Mouse (Mus musculus) liver, postnatal 0 days (tissue): ENCODE data around the gene Sox6. TPM values are rescaled to one million over a fixed set of nuclear protein-coding genes. Genes with fewer than 3 reads are reported as not detected.

Experiments used
- ATAC-seq: fragments of 200-750 bp; cut with Nextera tagmentation; 2 replicates; pipeline ENCODE4 v1.8.0; 2017; ENCODE audit warnings: mild to moderate bottlenecking, moderate library complexity
- DNase-seq: peaks from one replicate; pipeline ENCODE4 v3.0.0-alpha.2; 2016
- H3K27ac ChIP-seq: fragments of 300-500 bp; sonication (generic); 2 replicates; pipeline ENCODE4 v1.5.1; 2014; ENCODE audit warnings: antibody characterized with exemption, moderate library complexity, mild to moderate bottlenecking, low read depth
- H3K27me3 ChIP-seq: fragments of 300-500 bp; sonication (generic); 2 replicates; pipeline ENCODE4 v1.6.1; 2014; ENCODE audit warnings: low read length, control low read depth, mixed read lengths; ENCODE audit not compliant: insufficient read depth
- H3K36me3 ChIP-seq: fragments of 300-500 bp; sonication (generic); replicated peaks from 2 replicates; pipeline ENCODE4 v1.6.1; 2014; ENCODE audit warnings: mild to moderate bottlenecking, control low read depth, low read length, moderate library complexity, mixed read lengths; ENCODE audit not compliant: insufficient read depth
- H3K4me1 ChIP-seq: fragments of 300-500 bp; sonication (generic); 2 replicates; pipeline ENCODE4 v1.6.1; 2014; ENCODE audit warnings: antibody characterized with exemption, mild to moderate bottlenecking, control low read depth; ENCODE audit not compliant: insufficient read depth
- H3K4me2 ChIP-seq: fragments of 300-500 bp; sonication (generic); 2 replicates; pipeline ENCODE4 v1.6.1; 2014; ENCODE audit warnings: low read depth, mild to moderate bottlenecking, low read length, moderate library complexity, mixed read lengths
- H3K4me3 ChIP-seq: fragments of 300-500 bp; sonication (generic); 2 replicates; pipeline ENCODE4 v1.5.1; 2014; ENCODE audit warnings: low read depth, low read length
- H3K9ac ChIP-seq: fragments of 300-500 bp; sonication (generic); replicated peaks from 2 replicates; pipeline ENCODE4 v1.6.1; 2014; ENCODE audit warnings: mild to moderate bottlenecking, moderate library complexity
- H3K9me3 ChIP-seq: fragments of 300-500 bp; sonication (generic); 2 replicates; pipeline ENCODE4 v1.6.1; 2016; ENCODE audit warnings: mild to moderate bottlenecking, control low read depth, low read length, mixed read lengths
- CTCF ChIP-seq: sonication (generic); IDR thresholded peaks from 2 replicates; pipeline ENCODE4 v1.5.1; 2016; ENCODE audit warnings: antibody characterized with exemption, low read depth
- EP300 ChIP-seq: IDR thresholded peaks from 2 replicates; pipeline ENCODE4 v1.6.1; 2016; ENCODE audit warnings: antibody characterized with exemption, low read depth, mild to moderate bottlenecking
- WGBS: fragments of 180-500 bp; shearing (Covaris S2); extraction: QIAGEN DNeasy Blood & Tissue Kit; methylation state at CpG from one replicate; pipeline ENCODE4 v1.1.7; 2014; ENCODE audit not compliant: insufficient replicate concordance; 5-methylcytosine and 5-hydroxymethylcytosine counted together
- polyA plus RNA-seq: library from polyadenylated mRNA; unstranded; fragments of >200 nt; fragmentation: Nextera tagmentation; extraction: Ambion mirVana; gene quantifications from 2 replicates; pipeline ENCODE4 v1.2.1, GENCODE M21; 2015

Gene Sox6
- polyA plus RNA-seq, 1 experiment from 2014 or later = 44.4 TPM

GRCm38 (mm10) chr7:115830938-115831873, 207.4 kb downstream of the Sox6 start:
- peak overlapping the region; percentile 77 for H3K27ac ChIP-seq
- peak; percentile 82 for DNase-seq

GRCm38 (mm10) chr7:115830366-115830765, 208.2 kb downstream of the Sox6 start:
- peaks cover 46% of the 10 kb centered on the region for H3K4me1 ChIP-seq
- no peak for TF ChIP-seq CTCF
- no peak for TF ChIP-seq EP300
- H3K27me3 ChIP-seq = no peaks in the 10 kb centered on the region
- H3K4me2 ChIP-seq = peak overlapping the region; percentile 61
- no peak for DNase-seq
- H3K36me3 ChIP-seq = peaks cover 17% of the 10 kb centered on the region
- peak overlapping the region; percentile 77 for H3K27ac ChIP-seq
- ATAC-seq = peak; percentile 18
- 0 out of 2 replicates have a peak overlapping the region, but pooled peaks have one; percentile 0 for H3K9ac ChIP-seq
- 64% methylated on average over 10 of the region's 10 CpGs for WGBS
- H3K9me3 ChIP-seq = no peaks in the 10 kb centered on the region
- peak overlapping the region; percentile 22 for H3K4me3 ChIP-seq

More at GRCm38 (mm10) chr7:115830938-115831873, 207.4 kb downstream of the Sox6 start:
- Histone ChIP-seq H3K9me3 (no peaks in the 10 kb centered on the region), H3K4me1 (peaks cover 43% of the 10 kb centered on the region), H3K4me2 (peak overlapping the region; percentile 61), H3K27me3 (no peaks in the 10 kb centered on the region), H3K9ac (peak overlapping the region; percentile 3; the same call in 1 of the 2 replicates), H3K36me3 (peaks cover 15% of the 10 kb centered on the region), H3K4me3 (peak overlapping the region; percentile 22)
- peak; percentile 94 for ATAC-seq
- WGBS = 47% methylated on average over 11 of the region's 11 CpGs
- TF ChIP-seq EP300 = peak; percentile 99
- no peak for TF ChIP-seq CTCF

GRCm38 (mm10) chr7:115829756-115830155, 208.8 kb downstream of the Sox6 start:
- DNase-seq = no peak
- WGBS = 70% methylated on average over 4 of the region's 4 CpGs
- H3K9me3 ChIP-seq = no peaks in the 10 kb centered on the region
- H3K4me2 ChIP-seq = peak overlapping the region; percentile 61
- no peak for ATAC-seq
- H3K27me3 ChIP-seq = no peaks in the 10 kb centered on the region
- H3K9ac ChIP-seq = no peak overlapping the region
- TF ChIP-seq CTCF = no peak
- no peak for TF ChIP-seq EP300
- peaks cover 49% of the 10 kb centered on the region for H3K4me1 ChIP-seq
- no peak overlapping the region for H3K4me3 ChIP-seq
- peaks cover 17% of the 10 kb centered on the region for H3K36me3 ChIP-seq
- no peak overlapping the region for H3K27ac ChIP-seq

- 82% methylated on average over 4 of the region's 4 CpGs for WGBS
- Histone ChIP-seq H3K4me1 (peaks cover 49% of the 10 kb centered on the region), H3K9ac (no peak overlapping the region), H3K27me3 (no peaks in the 10 kb centered on the region), H3K4me2 (no peak overlapping the region), H3K9me3 (no peaks in the 10 kb centered on the region), H3K27ac (no peak overlapping the region), H3K4me3 (no peak overlapping the region), H3K36me3 (peaks cover 17% of the 10 kb centered on the region)
- ATAC-seq (no peak), DNase-seq (no peak)
- TF ChIP-seq CTCF (no peak), EP300 (no peak)
Measured at GRCm38 (mm10) chr7:115829260-115829659, 209.3 kb downstream of the Sox6 start.

GRCm38 (mm10) chr7:115825295-115825694, 213.3 kb downstream of the Sox6 start:
- Histone ChIP-seq H3K4me3 (no peak overlapping the region), H3K36me3 (peaks cover 19% of the 10 kb centered on the region), H3K9ac (no peak overlapping the region), H3K4me1 (peaks cover 21% of the 10 kb centered on the region), H3K27ac (no peak overlapping the region), H3K27me3 (no peaks in the 10 kb centered on the region), H3K4me2 (no peak overlapping the region), H3K9me3 (no peaks in the 10 kb centered on the region)
- WGBS = 78% methylated on average over 3 of the region's 3 CpGs
- ATAC-seq (no peak), DNase-seq (no peak)
- no peak for TF ChIP-seq CTCF
- no peak for TF ChIP-seq EP300

GRCm38 (mm10) chr7:115824621-115825256, 213.9 kb downstream of the Sox6 start:
- 60% methylated on average over 8 of the region's 8 CpGs for WGBS
- no peak for DNase-seq

More at GRCm38 (mm10) chr7:115824621-115825256, 213.9 kb downstream of the Sox6 start:
- no peak overlapping the region for H3K9ac ChIP-seq
- no peak overlapping the region for H3K4me2 ChIP-seq
- H3K4me3 ChIP-seq = no peak overlapping the region
- TF ChIP-seq EP300 = no peak
- peak; percentile 22; the same call in 1 of the 2 replicates for TF ChIP-seq CTCF
- no peak for ATAC-seq
- H3K36me3 ChIP-seq = peaks cover 16% of the 10 kb centered on the region
- peaks cover 15% of the 10 kb centered on the region for H3K4me1 ChIP-seq
- H3K27me3 ChIP-seq = no peaks in the 10 kb centered on the region
- no peaks in the 10 kb centered on the region for H3K9me3 ChIP-seq
- H3K27ac ChIP-seq = no peak overlapping the region
